Mouse (Mus musculus) ES-E14 (cell line): ENCODE measurements around the gene Gm49394. TPM values are rescaled to one million over a fixed set of nuclear protein-coding genes. Genes with fewer than 3 reads are reported as not detected.

Source experiments
- DNase-seq: peaks from one replicate; pipeline ENCODE4 v3.0.0-alpha.2; 2013; ENCODE audit warnings: low read depth, low spot score
- H3K27ac ChIP-seq: 2 replicates; pipeline ENCODE4 v1.5.1; 2012; ENCODE audit warnings: low read depth, mild to moderate bottlenecking, low read length, moderate library complexity, mixed read lengths; ENCODE audit not compliant: poor library complexity, insufficient read depth, severe bottlenecking
- H3K36me3 ChIP-seq: 2 replicates; pipeline ENCODE4 v1.6.1; 2012; ENCODE audit warnings: mild to moderate bottlenecking, low read length, moderate library complexity, mixed read lengths; ENCODE audit not compliant: control insufficient read depth, poor library complexity, insufficient read depth, severe bottlenecking
- H3K4me1 ChIP-seq, 2 experiments: fragments of 150-350 bp in 1 of 2; sonication (generic) in 1 of 2; 2 replicates each; pipeline ENCODE4 v1.6.1; 2012; ENCODE audit warnings: low read length in 2 of 2, mild to moderate bottlenecking in 1 of 2, mixed read lengths in 1 of 2; ENCODE audit not compliant: control insufficient read depth in 2 of 2, insufficient read depth in 2 of 2, poor library complexity in 1 of 2
- H3K4me3 ChIP-seq, 2 experiments: fragments of 150-350 bp in 1 of 2; sonication (generic) in 1 of 2; 2 replicates each; pipeline ENCODE4 v1.5.1; 2012; ENCODE audit warnings: low read length in 2 of 2, low read depth in 1 of 2, mild to moderate bottlenecking in 1 of 2, mixed read lengths in 1 of 2; ENCODE audit not compliant: insufficient read depth in 1 of 2, poor library complexity in 1 of 2, severe bottlenecking in 1 of 2
- H3K9ac ChIP-seq: 2 replicates; pipeline ENCODE4 v1.6.1; 2012; ENCODE audit warnings: low read depth, mild to moderate bottlenecking, low read length, mixed read lengths; ENCODE audit not compliant: poor library complexity, insufficient read depth, severe bottlenecking
- H3K9me3 ChIP-seq: fragments of 150-350 bp; sonication (generic); 2 replicates; pipeline ENCODE4 v1.6.1; 2012; ENCODE audit warnings: low read depth, mild to moderate bottlenecking, low read length; ENCODE audit not compliant: control insufficient read depth, insufficient read depth
- CHD2 ChIP-seq: IDR thresholded peaks from 2 replicates; pipeline ENCODE4 v1.6.1; 2014; ENCODE audit warnings: mild to moderate bottlenecking, low read depth, low read length, inconsistent platforms
- HCFC1 ChIP-seq: IDR thresholded peaks from 2 replicates; pipeline ENCODE4 v1.6.1; 2012; ENCODE audit warnings: low read length, inconsistent platforms, borderline replicate concordance; ENCODE audit not compliant: insufficient read depth
- MAFK ChIP-seq: IDR thresholded peaks from 2 replicates; pipeline ENCODE4 v1.6.1; 2014; ENCODE audit warnings: mild to moderate bottlenecking, low read depth, low read length, inconsistent platforms; ENCODE audit not compliant: insufficient read depth
- ZC3H11A ChIP-seq: IDR thresholded peaks from 2 replicates; pipeline ENCODE4 v1.6.1; 2012; ENCODE audit warnings: low read depth, mild to moderate bottlenecking, inconsistent platforms, low read length, borderline replicate concordance
- ZNF384 ChIP-seq: IDR thresholded peaks from 2 replicates; pipeline ENCODE4 v1.6.1; 2012; ENCODE audit warnings: low read depth, low read length, inconsistent platforms
- in situ Hi-C, 2 experiments: fragments of 600-800 bp; cut with MboI; formaldehyde crosslinking; loops; one replicate each; pipeline ENCODE4 v1.15.1; 2025; ENCODE audit warnings: low sequenced_read_pairs in 2 of 2, inconsistent platforms in 1 of 2; ENCODE audit not compliant: unreplicated experiment in 2 of 2
- total RNA-seq: library from RNA; depleted of rRNA; stranded (reverse); fragments of 300-350 nt; gene quantifications from 2 replicates; pipeline ENCODE4 v1.2.3, GENCODE M21; 2012

Gene Gm49394
- total RNA-seq, 1 experiment, result 0.40 TPM

- in situ Hi-C loops, result loop anchor here (5.0 to 10.0 kb wide), 3 partner anchors 251 to 358 kb away; no protein-coding TSS in a partner anchor
- no peaks in the 10 kb centered on the region for H3K4me1 ChIP-seq
- no peak for TF ChIP-seq MAFK
- peak; percentile 86 for TF ChIP-seq ZC3H11A
- no peak overlapping the region for H3K9ac ChIP-seq
- no peak overlapping the region for H3K4me3 ChIP-seq
- H3K9me3 ChIP-seq, result no peaks in the 10 kb centered on the region
- no peak overlapping the region for H3K27ac ChIP-seq
- H3K36me3 ChIP-seq, result no peaks in the 10 kb centered on the region
- DNase-seq, result no peak
Observed at GRCm38 (mm10) chr7:142675644-142676043, 5.9 kb upstream of the Gm49394 start.

- no peak overlapping the region for H3K27ac ChIP-seq
- DNase-seq, result no peak
Observed at GRCm38 (mm10) chr7:142675141-142675540, 5.4 kb upstream of the Gm49394 start.

GRCm38 (mm10) chr7:142672120-142672519, 2.4 kb upstream of the Gm49394 start:
- no peak overlapping the region for H3K27ac ChIP-seq
- DNase-seq, result peak; percentile 59
- H3K4me3 ChIP-seq, result no peak overlapping the region
- H3K4me1 ChIP-seq, result no peaks in the 10 kb centered on the region
- H3K9me3 ChIP-seq, result no peaks in the 10 kb centered on the region
- TF ChIP-seq MAFK (no peak), ZC3H11A (peak; percentile 73; the same call in 1 of the 2 replicates), ZNF384 (no peak)
- in situ Hi-C loops, result loop anchor here (5.0 to 10.0 kb wide), 3 partner anchors 247 to 337 kb away; no protein-coding TSS in a partner anchor
- no peaks in the 10 kb centered on the region for H3K36me3 ChIP-seq
- H3K9ac ChIP-seq, result no peak overlapping the region

More at GRCm38 (mm10) chr7:142675141-142675540, 5.4 kb upstream of the Gm49394 start:
- H3K9me3 ChIP-seq, result no peaks in the 10 kb centered on the region
- TF ChIP-seq MAFK, result no peak
- H3K36me3 ChIP-seq, result no peaks in the 10 kb centered on the region
- no peaks in the 10 kb centered on the region for H3K4me1 ChIP-seq
- no peak overlapping the region for H3K4me3 ChIP-seq
- no peak overlapping the region for H3K9ac ChIP-seq
- in situ Hi-C loops, result loop anchor here (5.0 to 10.0 kb wide), 3 partner anchors 250 to 358 kb away; no protein-coding TSS in a partner anchor

- Histone ChIP-seq H3K4me3 (no peak overlapping the region), H3K4me1 (no peaks in the 10 kb centered on the region), H3K9ac (no peak overlapping the region), H3K9me3 (no peaks in the 10 kb centered on the region), H3K36me3 (no peaks in the 10 kb centered on the region), H3K27ac (no peak overlapping the region)
- in situ Hi-C loops, result loop anchor here (5.0 to 10.0 kb wide), 3 partner anchors 246 to 336 kb away; no protein-coding TSS in a partner anchor
- TF ChIP-seq HCFC1 (no peak), ZNF384 (no peak), MAFK (no peak)
- DNase-seq, result no peak
Observed at GRCm38 (mm10) chr7:142671067-142671466, 1.3 kb upstream of the Gm49394 start.

- TF ChIP-seq CHD2 (no peak), ZC3H11A (no peak), ZNF384 (no peak), HCFC1 (no peak), MAFK (no peak)
- H3K9me3 ChIP-seq, result no peaks in the 10 kb centered on the region
- no peak overlapping the region for H3K4me3 ChIP-seq
- in situ Hi-C loops, result no loop called here
- H3K27ac ChIP-seq, result no peak overlapping the region; the same call in 1 of the 2 replicates
- no peaks in the 10 kb centered on the region for H3K36me3 ChIP-seq
- DNase-seq, result no peak
- H3K9ac ChIP-seq, result no peak overlapping the region
- no peaks in the 10 kb centered on the region; a peak in 1 of 4 replicates for H3K4me1 ChIP-seq
Observed at GRCm38 (mm10) chr7:142668328-142668727, 1.4 kb downstream of the Gm49394 start.
